15 mouse cellular contexts compared by ENCODE assay signal in the genomic region with DNA sequence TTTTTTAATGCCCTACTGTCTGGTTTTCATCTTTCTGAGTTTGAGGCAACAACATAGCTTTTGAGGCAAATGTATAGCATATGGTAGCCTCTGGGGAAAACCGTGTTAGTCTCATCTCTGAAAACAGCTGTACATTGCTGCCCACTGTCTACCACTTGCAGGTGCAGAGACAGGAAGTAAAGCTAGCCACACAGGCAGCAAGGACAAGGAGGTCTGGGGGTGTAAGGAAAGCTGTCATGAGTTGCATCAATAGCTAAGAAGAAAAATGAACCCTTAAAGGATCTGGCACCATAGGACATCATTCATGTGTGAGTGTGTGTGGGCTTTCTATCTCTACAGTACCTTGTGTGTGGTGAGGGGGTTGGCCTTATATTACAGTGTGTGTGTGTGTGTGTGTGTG. TPM values are rescaled to one million over a fixed set of nuclear protein-coding genes. Genes with fewer than 3 reads are reported as not detected.
A peak's percentile ranks its signal among the peaks of the same experiment; 100 is the strongest.
DNase-seq lines count a peak whose midpoint lies in the region; ATAC-seq and TF ChIP-seq lines count a peak whose summit lies in the region.
"Had no signal": no experiment of that assay in that cellular context is flagged by ENCODE, and none has a peak within 500 bp of the region (broad histone marks: within the 10 kb centered on the region; RNA-seq: fewer than 3 reads in every experiment).

No protein-coding gene starts in this region.

- H3K4me2 ChIP-seq in intestine, embryonic 16.5 days (ENCODE audit: low read depth, low read length), result no peak overlapping the region
- H3K4me2 ChIP-seq: heart, embryonic 13.5 days; hindbrain, embryonic 15.5 days; kidney, embryonic 15.5 days; limb, embryonic 12.5 days had no signal

- H3K27me3 ChIP-seq in MEL (ENCODE audit: control insufficient read depth in 1 of 2, insufficient read depth in 2 of 2, low read length in 2 of 2), result no peaks in the 10 kb centered on the region
- H3K27me3 ChIP-seq in megakaryocyte, embryonic 14.5 days (replicated peaks), result no peaks in the 10 kb centered on the region
- no peaks in the 10 kb centered on the region for H3K27me3 ChIP-seq in thymus, adult 2 months (ENCODE audit: control insufficient read depth, insufficient read depth, low read length)
- no peaks in the 10 kb centered on the region for H3K27me3 ChIP-seq in intestine, embryonic 16.5 days (replicated peaks; ENCODE audit: control insufficient read depth, insufficient read depth, low read length)
- H3K27me3 ChIP-seq: heart, embryonic 13.5 days; hindbrain, embryonic 15.5 days; kidney, embryonic 15.5 days; limb, embryonic 12.5 days had no signal

- H3K9me3 ChIP-seq in MEL (replicated peaks; ENCODE audit: insufficient read depth, low read length), result no peaks in the 10 kb centered on the region
- peaks cover 4% of the 10 kb centered on the region for H3K9me3 ChIP-seq in megakaryocyte, embryonic 14.5 days
- no peaks in the 10 kb centered on the region for H3K9me3 ChIP-seq in intestine, embryonic 16.5 days (ENCODE audit: control insufficient read depth, low read length)
- H3K9me3 ChIP-seq: heart, embryonic 13.5 days; hindbrain, embryonic 15.5 days; kidney, embryonic 15.5 days; limb, embryonic 12.5 days had no signal

- no peak for TF ChIP-seq POLR2A in MEL (IDR thresholded peaks at IDR 0.05; ENCODE audit: control insufficient read depth in 1 of 2, insufficient read depth in 1 of 2, low read depth in 1 of 2, low read length in 2 of 2, poor library complexity in 1 of 2)
- no peak for TF ChIP-seq POLR2A in thymus, adult 2 months (IDR thresholded peaks at IDR 0.05; ENCODE audit: control insufficient read depth, extremely low read depth, insufficient read depth, low read length, poor library complexity)

- no peak overlapping the region for H3K4me3 ChIP-seq in MEL (ENCODE audit: control insufficient read depth in 1 of 2, insufficient read depth in 1 of 2, low read depth in 2 of 2, low read length in 2 of 2)
- H3K4me3 ChIP-seq in megakaryocyte, embryonic 14.5 days (replicated peaks), result peak overlapping the region; percentile 33
- H3K4me3 ChIP-seq in thymus, adult 2 months (ENCODE audit: control insufficient read depth, insufficient read depth, low read length), result no peak overlapping the region
- H3K4me3 ChIP-seq in intestine, embryonic 16.5 days (ENCODE audit: low read length), result no peak overlapping the region
- H3K4me3 ChIP-seq: heart, embryonic 13.5 days; hindbrain, embryonic 15.5 days; kidney, embryonic 15.5 days; limb, embryonic 12.5 days had no signal

- DNase-seq in frontal cortex, postnatal 10 days (ENCODE audit: low spot score in 2 of 2), result no peak
- DNase-seq in MEL (ENCODE audit: low read depth, low spot score), result no peak
- DNase-seq in thymus, adult 2 months, result peak; percentile 68
- no peak for DNase-seq in gastrocnemius, postnatal 25 days
- no peak for DNase-seq in testis, postnatal 14 days (ENCODE audit: low spot score)
- DNase-seq: adrenal gland, postnatal 10 days; midbrain, embryonic 14.5 days had no signal

- H3K27ac ChIP-seq in MEL (ENCODE audit: control insufficient read depth, low read depth, low read length), result no peak overlapping the region
- peak overlapping the region; percentile 53 for H3K27ac ChIP-seq in thymus, adult 2 months (ENCODE audit: control insufficient read depth, insufficient read depth, low read length)
- H3K27ac ChIP-seq in intestine, embryonic 16.5 days (ENCODE audit: low read length), result no peak overlapping the region
- H3K27ac ChIP-seq: heart, embryonic 13.5 days; hindbrain, embryonic 15.5 days; kidney, embryonic 15.5 days; limb, embryonic 12.5 days had no signal

- 2% methylated on average over 1 of the region's 1 CpGs for WGBS in thymus, adult 2 months
- WGBS in intestine, embryonic 16.5 days, result 48% methylated on average over 1 of the region's 1 CpGs

- H3K79me2 ChIP-seq in MEL (ENCODE audit: control insufficient read depth, insufficient read depth, low read length, poor library complexity), result no peaks in the 10 kb centered on the region

- peaks cover 23 to 25% of the 10 kb centered on the region in 2 experiments for H3K4me1 ChIP-seq in MEL (ENCODE audit: control insufficient read depth in 1 of 2, insufficient read depth in 2 of 2, low read length in 2 of 2)
- peaks cover 94% of the 10 kb centered on the region for H3K4me1 ChIP-seq in megakaryocyte, embryonic 14.5 days
- H3K4me1 ChIP-seq in thymus, adult 2 months (replicated peaks; ENCODE audit: control insufficient read depth, insufficient read depth, low read length), result peaks cover 28% of the 10 kb centered on the region
- 0 out of 2 replicates have a peak, but pooled peaks cover 5% of the 10 kb centered on the region for H3K4me1 ChIP-seq in intestine, embryonic 16.5 days (ENCODE audit: control insufficient read depth, insufficient read depth, low read length)
- H3K4me1 ChIP-seq: heart, embryonic 13.5 days; hindbrain, embryonic 15.5 days; kidney, embryonic 15.5 days; limb, embryonic 12.5 days had no signal

- TF ChIP-seq EP300 in MEL (IDR thresholded peaks at IDR 0.05; ENCODE audit: low read depth in 1 of 2, low read length in 2 of 2), result 0 out of 4 replicates have a peak, but pooled peaks of 1 of the 2 experiments have one; percentile 25

- no peak for TF ChIP-seq RAD21 in MEL (IDR thresholded peaks at IDR 0.05; ENCODE audit: low read depth, low read length)

- peaks cover 0 to 28% of the 10 kb centered on the region in 2 experiments; a peak in 2 of 4 replicates for H3K36me3 ChIP-seq in MEL (ENCODE audit: control insufficient read depth in 1 of 2, insufficient read depth in 2 of 2, low read length in 2 of 2)
- peaks cover 3% of the 10 kb centered on the region for H3K36me3 ChIP-seq in megakaryocyte, embryonic 14.5 days (replicated peaks; ENCODE audit: low read length)
- H3K36me3 ChIP-seq in thymus, adult 2 months (ENCODE audit: control insufficient read depth, insufficient read depth, low read length), result no peaks in the 10 kb centered on the region
- H3K36me3 ChIP-seq in intestine, embryonic 16.5 days (ENCODE audit: control insufficient read depth, insufficient read depth, low read length), result no peaks in the 10 kb centered on the region
- H3K36me3 ChIP-seq: heart, embryonic 13.5 days; hindbrain, embryonic 15.5 days; kidney, embryonic 15.5 days; limb, embryonic 12.5 days had no signal

- TF ChIP-seq CTCF in MEL (IDR thresholded peaks at IDR 0.05 in 2 of 3, conservative IDR thresholded peaks at IDR 0.05 in 1 of 3; ENCODE audit: control insufficient read depth in 1 of 3, insufficient read depth in 1 of 3, low read depth in 2 of 3, low read length in 3 of 3, poor library complexity in 1 of 3, severe bottlenecking in 1 of 3), result no peak
- no peak for TF ChIP-seq CTCF in thymus, adult 2 months (IDR thresholded peaks at IDR 0.05; ENCODE audit: borderline replicate concordance, control insufficient read depth, extremely low read depth, insufficient read depth, low read length, poor library complexity)

- no peak overlapping the region for H3K9ac ChIP-seq in MEL (ENCODE audit: control insufficient read depth, low read depth, low read length, poor library complexity, severe bottlenecking)
- no peak overlapping the region for H3K9ac ChIP-seq in intestine, embryonic 16.5 days (ENCODE audit: low read depth, low read length)
- H3K9ac ChIP-seq: heart, embryonic 13.5 days; hindbrain, embryonic 15.5 days; kidney, embryonic 15.5 days; limb, embryonic 12.5 days had no signal

- peak; percentile 51; the same call in 1 of the 2 replicates for ATAC-seq in frontal cortex, adult (ENCODE audit: low TSS enrichment)
- ATAC-seq in intestine, embryonic 16.5 days, result no peak
- ATAC-seq: Patski had no signal

TF ChIP-seq in MEL, 35 proteins besides CTCF, POLR2A, EP300 and RAD21:
- TF ChIP-seq GATA1 (IDR thresholded peaks at IDR 0.05; ENCODE audit: low read depth, low read length) (no peak), ELF1 (IDR thresholded peaks at IDR 0.05; ENCODE audit: low read depth, low read length) (no peak), MXI1 (IDR thresholded peaks at IDR 0.05; ENCODE audit: low read depth, low read length) (no peak), SMC3 (IDR thresholded peaks at IDR 0.05; ENCODE audit: low read depth, low read length) (no peak), TCF12 (IDR thresholded peaks at IDR 0.05; ENCODE audit: low read depth, low read length) (peak; percentile 40; the same call in 1 of the 2 replicates)

RNA-seq across cellular contexts. Expression of gene Vps54, which starts 58.4 kb away (rescaled TPM):
- 14.2 and 16.1 TPM in 2 replicates for total RNA-seq in MEL (2012; rRNA removed)
- 10 to 100 TPM in 1 of 2 experiments, not detected in 1; 13.2 TPM for polyA plus RNA-seq in MEL (2012; ENCODE audit: insufficient read depth in 1 of 2, insufficient read length in 2 of 2, low read depth in 1 of 2, low replicate concordance in 2 of 2, missing spikeins in 1 of 2)
- polyA plus RNA-seq in megakaryocyte, embryonic 14.5 days (2012; ENCODE audit: insufficient read depth, low replicate concordance), result 0.94 and 1.1 TPM in 2 replicates
- polyA plus RNA-seq in thymus, adult 2 months (2012; rRNA removed), result 22.2 and 28.0 TPM in 2 replicates
- total RNA-seq in gastrocnemius, postnatal 25 days (2021), result 10 to 100 TPM; 17.7 TPM
- polyA plus RNA-seq in intestine, embryonic 16.5 days (2015; fragmentation: Nextera tagmentation; extraction: Ambion mirVana), result 8.6 and 9.6 TPM in 2 replicates
